Mouse (Mus musculus): ENCODE measurements around the gene Tmem63c. TPM values are rescaled to one million over a fixed set of nuclear protein-coding genes. Genes with fewer than 3 reads are reported as not detected.

Tmem63c gene
- polyA plus RNA-seq, 1 experiment from 2014 or later: 0.92 TPM

GRCm38 (mm10) chr12:86984194-86984555, 37.0 kb upstream of the Tmem63c start:
- H3K4me1 ChIP-seq (ENCODE audit: control insufficient read depth, insufficient read depth, low read length): no peaks in the 10 kb centered on the region
- no peak overlapping the region for H3K9ac ChIP-seq (ENCODE audit: low read depth, low read length)
- no peaks in the 10 kb centered on the region for H3K36me3 ChIP-seq (ENCODE audit: control insufficient read depth, insufficient read depth, low read length)
- no peaks in the 10 kb centered on the region for H3K9me3 ChIP-seq (ENCODE audit: control insufficient read depth, low read length)
- no peak overlapping the region for H3K4me2 ChIP-seq (ENCODE audit: low read depth, low read length)
- H3K27me3 ChIP-seq (replicated peaks; ENCODE audit: control insufficient read depth, insufficient read depth, low read length): peaks cover 30% of the 10 kb centered on the region
- WGBS: 9% methylated on average over 6 of the region's 6 CpGs
- no peak overlapping the region for H3K4me3 ChIP-seq (ENCODE audit: low read length)
- ATAC-seq: no peak
- no peak overlapping the region for H3K27ac ChIP-seq (ENCODE audit: low read length)

DNA sequence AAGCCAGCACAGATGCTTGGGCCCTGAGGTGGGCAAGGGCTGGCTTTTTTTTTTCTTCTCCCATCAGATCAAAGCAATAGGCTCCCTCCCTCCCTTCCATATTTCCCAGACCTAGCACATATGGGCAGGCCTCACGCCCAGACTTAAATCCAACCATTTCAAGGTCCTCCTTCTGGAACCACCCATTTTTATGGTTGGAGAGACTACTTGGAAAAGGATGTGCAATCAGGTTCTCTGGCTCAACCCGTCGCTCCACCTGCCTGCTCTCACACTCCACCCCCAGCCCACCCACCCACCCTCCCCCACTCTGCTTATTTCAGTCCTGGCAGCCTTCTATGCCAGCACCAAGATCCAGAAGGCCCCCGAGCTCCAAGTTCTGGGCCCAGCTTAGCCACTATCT, 34.6 kb upstream of the Tmem63c start:
- Histone ChIP-seq H3K9ac (ENCODE audit: low read depth, low read length) (no peak overlapping the region), H3K4me1 (ENCODE audit: control insufficient read depth, insufficient read depth, low read length) (peaks cover 7% of the 10 kb centered on the region; the same call in 1 of the 2 replicates), H3K9me3 (ENCODE audit: control insufficient read depth, low read length) (no peaks in the 10 kb centered on the region), H3K36me3 (ENCODE audit: control insufficient read depth, insufficient read depth, low read length) (no peaks in the 10 kb centered on the region), H3K27me3 (replicated peaks; ENCODE audit: control insufficient read depth, insufficient read depth, low read length) (peaks cover 54% of the 10 kb centered on the region), H3K4me2 (ENCODE audit: low read depth, low read length) (no peak overlapping the region), H3K27ac (ENCODE audit: low read length) (no peak overlapping the region), H3K4me3 (ENCODE audit: low read length) (no peak overlapping the region)
- no peak for ATAC-seq
- WGBS: 68% methylated on average over 4 of the region's 4 CpGs

DNA sequence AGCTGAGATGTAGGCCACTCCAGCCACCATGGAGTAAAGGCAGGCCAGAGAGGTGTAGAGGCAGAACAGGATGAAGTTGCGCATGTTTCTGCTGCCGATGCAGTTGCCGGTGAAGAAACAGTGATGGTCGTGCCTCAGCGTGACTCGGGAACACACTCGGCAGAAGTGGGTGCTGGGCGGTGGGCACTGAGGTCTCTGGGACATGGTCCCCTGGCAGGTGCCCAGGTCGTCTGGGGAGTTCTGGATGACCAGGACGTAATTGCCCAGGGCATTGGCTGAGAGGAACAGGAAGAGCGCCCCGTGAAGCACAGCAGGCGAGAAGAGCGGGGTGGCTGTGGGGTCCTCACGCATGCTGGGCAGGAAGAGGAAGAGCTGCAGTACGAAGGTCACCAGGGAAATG, 32.9 kb upstream of the Tmem63c start:
- Histone ChIP-seq H3K9me3 (ENCODE audit: control insufficient read depth, low read length) (no peaks in the 10 kb centered on the region), H3K4me2 (ENCODE audit: low read depth, low read length) (no peak overlapping the region), H3K4me3 (ENCODE audit: low read length) (no peak overlapping the region), H3K4me1 (ENCODE audit: control insufficient read depth, insufficient read depth, low read length) (peaks cover 7% of the 10 kb centered on the region; the same call in 1 of the 2 replicates), H3K36me3 (ENCODE audit: control insufficient read depth, insufficient read depth, low read length) (no peaks in the 10 kb centered on the region), H3K9ac (ENCODE audit: low read depth, low read length) (no peak overlapping the region), H3K27ac (ENCODE audit: low read length) (no peak overlapping the region), H3K27me3 (replicated peaks; ENCODE audit: control insufficient read depth, insufficient read depth, low read length) (peaks cover 51% of the 10 kb centered on the region)
- ATAC-seq: no peak
- WGBS: 44% methylated on average over 16 of the region's 16 CpGs

DNA sequence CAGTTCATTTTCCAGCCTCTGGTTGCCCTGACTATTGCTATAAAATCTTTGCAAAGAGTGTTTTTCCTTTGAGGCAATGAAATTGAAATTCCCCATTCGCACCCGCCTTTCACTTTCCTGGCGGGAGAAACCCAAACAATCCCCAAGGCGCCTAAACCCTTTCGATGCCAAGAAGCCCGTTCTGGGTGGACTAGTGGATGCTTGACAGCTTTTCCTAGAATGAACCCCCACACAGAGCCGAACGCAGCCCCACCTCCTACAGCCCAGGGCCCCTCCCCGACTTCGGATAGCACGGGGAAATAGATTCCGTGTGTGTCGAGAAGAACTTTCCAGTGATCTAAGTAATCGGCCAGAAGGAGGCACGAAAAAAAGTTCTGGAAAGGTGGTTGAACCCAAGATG, 31.8 kb upstream of the Tmem63c start:
- no peaks in the 10 kb centered on the region for H3K9me3 ChIP-seq (ENCODE audit: control insufficient read depth, low read length)
- H3K27ac ChIP-seq (ENCODE audit: low read length): no peak overlapping the region
- no peak overlapping the region for H3K9ac ChIP-seq (ENCODE audit: low read depth, low read length)
- H3K27me3 ChIP-seq (replicated peaks; ENCODE audit: control insufficient read depth, insufficient read depth, low read length): peaks cover 42% of the 10 kb centered on the region
- 8% methylated on average over 15 of the region's 15 CpGs for WGBS
- no peaks in the 10 kb centered on the region for H3K36me3 ChIP-seq (ENCODE audit: control insufficient read depth, insufficient read depth, low read length)
- peaks cover 7% of the 10 kb centered on the region; the same call in 1 of the 2 replicates for H3K4me1 ChIP-seq (ENCODE audit: control insufficient read depth, insufficient read depth, low read length)
- no peak for ATAC-seq
- no peak overlapping the region for H3K4me3 ChIP-seq (ENCODE audit: low read length)
- H3K4me2 ChIP-seq (ENCODE audit: low read depth, low read length): peak overlapping the region; percentile 37; the same call in 1 of the 2 replicates

GRCm38 (mm10) chr12:86989890-86990754, 31.0 kb upstream of the Tmem63c start, which contains the start of gene Zdhhc22:
TSS of gene Zdhhc22 (minus strand) at chr12:86990430.
- no peaks in the 10 kb centered on the region for H3K9me3 ChIP-seq (ENCODE audit: control insufficient read depth, low read length)
- no peak within 1 kb of the TSS for H3K27ac ChIP-seq (ENCODE audit: low read length)
- H3K36me3 ChIP-seq (ENCODE audit: control insufficient read depth, insufficient read depth, low read length): no peaks in the 10 kb centered on the region
- ATAC-seq: peak; percentile 44
- under 1% methylated on average over 62 of the region's 68 CpGs for WGBS
- peaks cover 42% of the 10 kb centered on the region for H3K27me3 ChIP-seq (replicated peaks; ENCODE audit: control insufficient read depth, insufficient read depth, low read length)
- no peak within 1 kb of the TSS for H3K9ac ChIP-seq (ENCODE audit: low read depth, low read length)
- H3K4me3 ChIP-seq (ENCODE audit: low read length): peak within 1 kb of the TSS; percentile 17
- H3K4me1 ChIP-seq (ENCODE audit: control insufficient read depth, insufficient read depth, low read length): peaks cover 7% of the 10 kb centered on the region; the same call in 1 of the 2 replicates
- H3K4me2 ChIP-seq (ENCODE audit: low read depth, low read length): peak within 1 kb of the TSS; percentile 37

DNA sequence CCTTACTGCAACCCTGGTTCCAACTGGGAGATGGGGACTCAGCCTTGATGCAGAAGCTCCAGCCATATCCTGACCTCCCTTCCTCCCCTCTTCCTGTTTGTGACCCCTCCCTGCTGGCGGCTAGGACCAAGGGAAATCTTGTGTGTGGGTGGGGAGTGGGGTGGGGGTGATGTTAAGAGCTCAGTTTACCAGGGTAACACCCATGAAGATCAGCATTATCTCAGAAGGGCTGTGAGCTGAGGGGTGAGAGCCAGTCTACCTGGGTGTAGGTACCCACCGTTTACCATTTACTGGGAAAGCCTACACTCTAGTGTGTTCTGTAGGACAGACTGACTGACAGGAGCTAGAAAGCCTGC, 30.4 kb upstream of the Tmem63c start:
- Histone ChIP-seq H3K9me3 (ENCODE audit: control insufficient read depth, low read length) (no peaks in the 10 kb centered on the region), H3K9ac (ENCODE audit: low read depth, low read length) (no peak overlapping the region), H3K4me3 (ENCODE audit: low read length) (no peak overlapping the region), H3K36me3 (ENCODE audit: control insufficient read depth, insufficient read depth, low read length) (no peaks in the 10 kb centered on the region), H3K4me1 (ENCODE audit: control insufficient read depth, insufficient read depth, low read length) (peaks cover 7% of the 10 kb centered on the region; the same call in 1 of the 2 replicates), H3K27ac (ENCODE audit: low read length) (no peak overlapping the region), H3K27me3 (replicated peaks; ENCODE audit: control insufficient read depth, insufficient read depth, low read length) (peaks cover 42% of the 10 kb centered on the region), H3K4me2 (ENCODE audit: low read depth, low read length) (no peak overlapping the region)
- ATAC-seq: no peak
- 38% methylated on average over 2 of the region's 2 CpGs for WGBS

DNA sequence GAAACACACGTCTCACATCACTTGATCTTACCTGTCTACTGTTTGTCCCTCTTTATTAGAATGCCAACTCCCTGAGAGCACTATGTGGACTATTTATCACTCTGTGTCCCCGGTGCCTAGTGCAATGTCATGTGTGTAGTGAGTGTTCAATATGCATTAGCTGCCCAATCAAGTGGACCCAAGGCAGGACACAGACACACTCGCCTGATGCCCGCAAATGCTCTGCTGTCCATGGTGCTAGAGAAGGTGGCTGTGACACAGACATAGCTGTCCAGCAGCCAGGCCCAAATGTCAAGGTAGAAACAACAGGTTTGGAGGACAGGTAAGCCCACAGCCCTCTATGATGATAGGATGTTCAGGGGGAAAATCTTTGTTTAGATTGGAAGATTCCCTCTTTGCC, 27.0 kb upstream of the Tmem63c start:
- 35% methylated on average over 4 of the region's 4 CpGs for WGBS
- H3K4me2 ChIP-seq (ENCODE audit: low read depth, low read length): no peak overlapping the region
- H3K27ac ChIP-seq (ENCODE audit: low read length): no peak overlapping the region
- no peak for ATAC-seq
- H3K36me3 ChIP-seq (ENCODE audit: control insufficient read depth, insufficient read depth, low read length): no peaks in the 10 kb centered on the region
- H3K9me3 ChIP-seq (ENCODE audit: control insufficient read depth, low read length): no peaks in the 10 kb centered on the region
- H3K9ac ChIP-seq (ENCODE audit: low read depth, low read length): no peak overlapping the region
- H3K4me1 ChIP-seq (ENCODE audit: control insufficient read depth, insufficient read depth, low read length): peaks cover 7% of the 10 kb centered on the region; the same call in 1 of the 2 replicates
- no peak overlapping the region for H3K4me3 ChIP-seq (ENCODE audit: low read length)
- peaks cover 28% of the 10 kb centered on the region for H3K27me3 ChIP-seq (replicated peaks; ENCODE audit: control insufficient read depth, insufficient read depth, low read length)

DNA sequence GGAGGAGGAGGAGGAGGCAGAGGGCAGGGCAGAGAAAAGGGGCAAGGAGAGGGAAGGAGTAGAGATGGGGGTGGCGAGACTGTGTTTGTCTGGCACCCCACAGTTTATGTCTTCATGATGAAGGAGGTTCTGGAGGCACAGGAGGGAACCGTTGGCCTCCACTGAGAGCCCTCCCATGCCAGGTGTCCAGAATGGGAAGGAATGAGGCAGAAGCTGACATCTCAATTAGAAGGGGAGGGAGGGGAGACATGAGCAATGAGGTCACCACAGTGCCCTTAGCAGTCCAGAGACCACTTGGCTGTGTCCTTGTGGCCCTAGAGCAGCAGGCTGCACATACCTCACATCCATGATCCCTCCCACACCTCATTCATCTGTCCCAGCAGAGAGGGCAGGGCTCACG, 26.4 kb upstream of the Tmem63c start:
- no peak overlapping the region for H3K4me2 ChIP-seq (ENCODE audit: low read depth, low read length)
- 58% methylated on average over 3 of the region's 3 CpGs for WGBS

GRCm38 (mm10) chr12:86995931-86996330, 25.2 kb upstream of the Tmem63c start:
- H3K9me3 ChIP-seq (ENCODE audit: control insufficient read depth, low read length): no peaks in the 10 kb centered on the region
- no peak overlapping the region for H3K27ac ChIP-seq (ENCODE audit: low read length)
- ATAC-seq: no peak
- H3K36me3 ChIP-seq (ENCODE audit: control insufficient read depth, insufficient read depth, low read length): no peaks in the 10 kb centered on the region
- H3K4me3 ChIP-seq (ENCODE audit: low read length): no peak overlapping the region
- peaks cover 10% of the 10 kb centered on the region for H3K27me3 ChIP-seq (replicated peaks; ENCODE audit: control insufficient read depth, insufficient read depth, low read length)
- no peak overlapping the region for H3K9ac ChIP-seq (ENCODE audit: low read depth, low read length)
- H3K4me1 ChIP-seq (ENCODE audit: control insufficient read depth, insufficient read depth, low read length): no peaks in the 10 kb centered on the region
- WGBS: 73% methylated on average over 6 of the region's 6 CpGs
- H3K4me2 ChIP-seq (ENCODE audit: low read depth, low read length): no peak overlapping the region

More for the DNA sequence above, 26.4 kb upstream of the Tmem63c start:
- H3K27me3 ChIP-seq (replicated peaks; ENCODE audit: control insufficient read depth, insufficient read depth, low read length): peaks cover 21% of the 10 kb centered on the region
- no peaks in the 10 kb centered on the region for H3K9me3 ChIP-seq (ENCODE audit: control insufficient read depth, low read length)
- H3K9ac ChIP-seq (ENCODE audit: low read depth, low read length): no peak overlapping the region
- H3K4me1 ChIP-seq (ENCODE audit: control insufficient read depth, insufficient read depth, low read length): peaks cover 6% of the 10 kb centered on the region; the same call in 1 of the 2 replicates
- no peaks in the 10 kb centered on the region for H3K36me3 ChIP-seq (ENCODE audit: control insufficient read depth, insufficient read depth, low read length)
- no peak for ATAC-seq
- no peak overlapping the region for H3K4me3 ChIP-seq (ENCODE audit: low read length)
- no peak overlapping the region for H3K27ac ChIP-seq (ENCODE audit: low read length)

Data from intestine, embryonic 16.5 days (tissue).